Mouse (Mus musculus): Measurements from ENCODE around the gene Gm42417.

DNA sequence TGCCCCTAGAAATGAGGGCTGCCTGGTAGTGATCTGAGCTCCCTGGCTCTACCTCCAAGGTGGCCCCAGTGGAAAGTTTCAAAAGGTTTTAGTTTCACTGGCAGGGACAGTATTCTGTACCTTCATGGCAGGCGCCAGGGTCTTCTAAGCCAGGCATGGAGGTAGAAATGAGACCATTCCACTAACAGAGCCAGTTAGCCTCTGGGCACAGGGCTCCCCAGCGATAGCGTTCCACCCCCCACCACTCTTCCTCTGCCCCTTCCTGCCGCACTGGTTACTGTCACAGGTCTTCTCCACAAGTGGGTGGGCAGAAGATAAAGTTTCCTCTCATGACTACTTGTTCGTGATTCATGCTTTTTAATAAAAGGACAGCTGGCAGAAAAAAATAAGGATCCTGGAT is 20.7 kb upstream of the Gm42417 start:
- TF ChIP-seq CTCF (IDR thresholded peaks at IDR 0.05; ENCODE audit: extremely low read depth, insufficient read depth, insufficient read length, insufficient replicate concordance) (no peak), POLR2A (IDR thresholded peaks at IDR 0.05; ENCODE audit: low read depth, low read length) (no peak)

All from spleen, adult 2 months (tissue).